17 mouse cellular contexts compared by ENCODE assay signal in genomic region chr5:63957607-63958006, GRCm38 (mm10). TPM values are rescaled to one million over a fixed set of nuclear protein-coding genes. Genes with fewer than 3 reads are reported as not detected.
A peak's percentile ranks its signal among the peaks of the same experiment; 100 is the strongest.
DNase-seq lines count a peak whose midpoint lies in the region; ATAC-seq and TF ChIP-seq lines count a peak whose summit lies in the region.
"Had no signal": no experiment of that assay in that cellular context is flagged by ENCODE, and none has a peak within 500 bp of the region (broad histone marks: within the 10 kb centered on the region; RNA-seq: fewer than 3 reads in every experiment).

No protein-coding gene starts in this region.

- 65% methylated on average over 8 of the region's 8 CpGs for WGBS in hindbrain, postnatal 0 days
- 86% methylated on average over 8 of the region's 8 CpGs for WGBS in hindbrain, embryonic 13.5 days
- 83% methylated on average over 8 of the region's 8 CpGs for WGBS in embryonic facial prominence, embryonic 10.5 days
- 80% methylated on average over 8 of the region's 8 CpGs for WGBS in limb, embryonic 12.5 days
- 81% methylated on average over 8 of the region's 8 CpGs for WGBS in intestine, embryonic 15.5 days

- H3K36me3 ChIP-seq in hindbrain, postnatal 0 days (ENCODE audit: insufficient read depth, low read length) = no peaks in the 10 kb centered on the region
- no peaks in the 10 kb centered on the region for H3K36me3 ChIP-seq in hindbrain, embryonic 13.5 days
- H3K36me3 ChIP-seq in embryonic facial prominence, embryonic 10.5 days (replicated peaks) = peaks cover 25% of the 10 kb centered on the region
- no peaks in the 10 kb centered on the region for H3K36me3 ChIP-seq in limb, embryonic 12.5 days
- no peaks in the 10 kb centered on the region for H3K36me3 ChIP-seq in intestine, embryonic 15.5 days

- peak; percentile 46; the same call in 1 of the 2 replicates for ATAC-seq in hindbrain, postnatal 0 days
- no peak for ATAC-seq in hindbrain, embryonic 13.5 days (ENCODE audit: low FRiP score)
- ATAC-seq in limb, embryonic 12.5 days (ENCODE audit: insufficient number of reproducible peaks, insufficient read depth, low FRiP score, low TSS enrichment, low read depth) = 0 out of 2 replicates have a peak, but pooled peaks have one; percentile 57
- ATAC-seq in intestine, embryonic 15.5 days = no peak
- no peak for ATAC-seq in activated CD4-positive, CD25-positive, alpha-beta regulatory T cell, adult 4 months
- ATAC-seq in inflammation-experienced regulatory T-cells, adult 6 months = no peak
- ATAC-seq: Patski had no signal

- peak; percentile 17 for DNase-seq in hindbrain, postnatal 0 days (ENCODE audit: low spot score)
- DNase-seq in brain, embryonic 14.5 days (ENCODE audit: low read depth) = peak; percentile 54
- DNase-seq in embryonic facial prominence, embryonic 10.5 days (ENCODE audit: low spot score) = peak; percentile 24
- DNase-seq: adrenal gland, postnatal 25 days; B cell, adult 2 months; kidney, postnatal 36 days; lung, adult 2 months had no signal

- H3K4me1 ChIP-seq in hindbrain, postnatal 0 days (ENCODE audit: insufficient read depth, low read length) = no peaks in the 10 kb centered on the region
- no peaks in the 10 kb centered on the region for H3K4me1 ChIP-seq in hindbrain, embryonic 13.5 days (replicated peaks)
- peaks cover 13% of the 10 kb centered on the region for H3K4me1 ChIP-seq in embryonic facial prominence, embryonic 10.5 days
- H3K4me1 ChIP-seq in limb, embryonic 12.5 days (replicated peaks) = peaks cover 13% of the 10 kb centered on the region
- no peaks in the 10 kb centered on the region for H3K4me1 ChIP-seq in intestine, embryonic 15.5 days (replicated peaks)

- H3K9ac ChIP-seq in hindbrain, postnatal 0 days (replicated peaks; ENCODE audit: low read length) = no peak overlapping the region
- no peak overlapping the region for H3K9ac ChIP-seq in hindbrain, embryonic 13.5 days
- no peak overlapping the region for H3K9ac ChIP-seq in limb, embryonic 12.5 days (replicated peaks)
- no peak overlapping the region for H3K9ac ChIP-seq in intestine, embryonic 15.5 days

- H3K27ac ChIP-seq in hindbrain, postnatal 0 days = no peak overlapping the region
- no peak overlapping the region for H3K27ac ChIP-seq in hindbrain, embryonic 13.5 days
- 0 out of 2 replicates have a peak overlapping the region, but pooled peaks have one; percentile 40 for H3K27ac ChIP-seq in embryonic facial prominence, embryonic 10.5 days (replicated peaks)
- H3K27ac ChIP-seq in limb, embryonic 12.5 days = no peak overlapping the region
- no peak overlapping the region for H3K27ac ChIP-seq in intestine, embryonic 15.5 days
- H3K27ac ChIP-seq: left cerebral cortex, adult 2 months; stomach, postnatal 0 days had no signal

- H3K4me3 ChIP-seq in hindbrain, postnatal 0 days (ENCODE audit: low read length) = no peak overlapping the region
- H3K4me3 ChIP-seq in hindbrain, embryonic 13.5 days = no peak overlapping the region
- no peak overlapping the region for H3K4me3 ChIP-seq in embryonic facial prominence, embryonic 10.5 days
- H3K4me3 ChIP-seq in limb, embryonic 12.5 days (replicated peaks) = no peak overlapping the region
- no peak overlapping the region for H3K4me3 ChIP-seq in intestine, embryonic 15.5 days (replicated peaks)
- H3K4me3 ChIP-seq: left cerebral cortex, adult 2 months had no signal

- no peaks in the 10 kb centered on the region for H3K9me3 ChIP-seq in hindbrain, postnatal 0 days (ENCODE audit: low read length)
- no peaks in the 10 kb centered on the region for H3K9me3 ChIP-seq in hindbrain, embryonic 13.5 days
- H3K9me3 ChIP-seq in embryonic facial prominence, embryonic 10.5 days = 0 out of 2 replicates have a peak, but pooled peaks cover 3% of the 10 kb centered on the region
- no peaks in the 10 kb centered on the region for H3K9me3 ChIP-seq in limb, embryonic 12.5 days
- no peaks in the 10 kb centered on the region for H3K9me3 ChIP-seq in intestine, embryonic 15.5 days

- H3K4me2 ChIP-seq in hindbrain, postnatal 0 days (ENCODE audit: low read depth, low read length) = no peak overlapping the region
- no peak overlapping the region for H3K4me2 ChIP-seq in hindbrain, embryonic 13.5 days
- no peak overlapping the region for H3K4me2 ChIP-seq in limb, embryonic 12.5 days
- no peak overlapping the region for H3K4me2 ChIP-seq in intestine, embryonic 15.5 days (replicated peaks)
- H3K4me2 ChIP-seq: heart, embryonic 11.5 days; midbrain, embryonic 11.5 days had no signal

- no peak for TF ChIP-seq POLR2A in brain, embryonic 14.5 days (IDR thresholded peaks at IDR 0.05; ENCODE audit: borderline replicate concordance, extremely low read depth, insufficient read depth, insufficient read length, poor library complexity, severe bottlenecking)

- no peak for TF ChIP-seq CTCF in hindbrain, postnatal 0 days (IDR thresholded peaks at IDR 0.05; ENCODE audit: low read depth)
- no peak for TF ChIP-seq CTCF in brain, embryonic 14.5 days (IDR thresholded peaks at IDR 0.05; ENCODE audit: borderline replicate concordance, extremely low read depth, insufficient read depth, insufficient read length)

- no peaks in the 10 kb centered on the region for H3K27me3 ChIP-seq in hindbrain, postnatal 0 days (ENCODE audit: insufficient read depth, low read length)
- H3K27me3 ChIP-seq in hindbrain, embryonic 13.5 days = no peaks in the 10 kb centered on the region
- H3K27me3 ChIP-seq in embryonic facial prominence, embryonic 10.5 days (replicated peaks; ENCODE audit: low read depth, poor library complexity, severe bottlenecking) = no peaks in the 10 kb centered on the region
- no peaks in the 10 kb centered on the region for H3K27me3 ChIP-seq in limb, embryonic 12.5 days
- no peaks in the 10 kb centered on the region for H3K27me3 ChIP-seq in intestine, embryonic 15.5 days (replicated peaks)
- H3K27me3 ChIP-seq: Patski had no signal

RNA-seq across cellular contexts. Expression of gene Rell1, which starts 11.1 kb away (rescaled TPM):
- 2.5 and 4.0 TPM in 2 replicates for total RNA-seq in hindbrain, postnatal 0 days (2014; rRNA removed)
- polyA plus RNA-seq in hindbrain, postnatal 0 days (2015; fragmentation: Nextera tagmentation; extraction: Ambion mirVana) = 7.6 and 7.9 TPM in 2 replicates
- 9.0 and 10.2 TPM in 2 replicates for polyA plus RNA-seq in hindbrain, embryonic 13.5 days (2015; fragmentation: Nextera tagmentation; extraction: Ambion mirVana)
- polyA plus RNA-seq in brain, embryonic 14.5 days (2012; rRNA removed) = 8.0 and 8.1 TPM in 2 replicates
- polyA plus RNA-seq in embryonic facial prominence, embryonic 10.5 days (2016; fragmentation: Nextera tagmentation; extraction: Ambion mirVana) = 13.9 and 14.0 TPM in 2 replicates
- 18.1 and 18.7 TPM in 2 replicates for polyA plus RNA-seq in limb, embryonic 12.5 days (2016; fragmentation: Nextera tagmentation; extraction: Ambion mirVana)
- polyA plus RNA-seq in intestine, embryonic 15.5 days (2015; fragmentation: Nextera tagmentation; extraction: Ambion mirVana) = 16.6 and 19.0 TPM in 2 replicates
- 1 to 10 TPM; 4.0 to 7.6 TPM for polyA plus RNA-seq in activated CD4-positive, CD25-positive, alpha-beta regulatory T cell, adult 4 months (2017; shearing (Covaris generic))
- polyA plus RNA-seq in inflammation-experienced regulatory T-cells, adult 6 months (2017; shearing (Covaris generic)) = 1 to 10 TPM; 1.5 to 6.1 (median 4.8) TPM

Comparison
In these comparisons a context has a peak if more than half of its experiments do, and no peak if none do; other contexts are left out.
1. ATAC-seq: peak in hindbrain, postnatal 0 days (single experiment) and limb, embryonic 12.5 days (single experiment); none in hindbrain, embryonic 13.5 days (single experiment), intestine, embryonic 15.5 days (single experiment), activated CD4-positive, CD25-positive, alpha-beta regulatory T cell, adult 4 months (single experiment) and inflammation-experienced regulatory T-cells, adult 6 months (single experiment).
2. Peak in every context shown above with its lines, with median percentiles within 50 percentile points of each other: DNase-seq.